Mouse (Mus musculus): Measurements from ENCODE around the gene Pepd.
"Not testable (repeated sequence)": the region's sequence is repeated elsewhere in the genome, so short reads cannot be mapped to it uniquely, and the experiment has no call there.

Gene Pepd

DNA sequence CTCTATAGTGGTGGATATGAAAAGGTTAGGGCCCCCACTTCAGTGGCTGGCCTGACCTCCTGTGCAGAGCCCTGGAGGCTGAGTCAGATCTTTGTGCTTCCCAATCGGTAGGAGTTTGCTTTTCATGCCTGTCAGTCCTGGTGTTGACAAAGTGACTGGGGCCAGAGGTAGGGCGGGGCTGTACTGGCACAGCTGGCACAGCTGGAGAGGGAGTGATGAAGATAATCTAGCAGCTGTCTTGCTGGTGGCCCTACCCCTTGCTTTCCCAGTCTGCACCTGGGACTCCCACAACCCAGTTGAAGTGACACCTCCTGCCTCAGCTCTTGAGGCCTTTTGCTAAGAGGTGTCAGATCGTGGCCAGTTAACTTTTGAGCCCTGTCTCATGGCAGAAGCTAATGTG lies 21.0 kb downstream of the Pepd start:
- DNase-seq = no peak

- no peak for DNase-seq
Measured at GRCm38 (mm10) chr7:34936347-34936746, 24.2 kb downstream of the Pepd start.

DNA sequence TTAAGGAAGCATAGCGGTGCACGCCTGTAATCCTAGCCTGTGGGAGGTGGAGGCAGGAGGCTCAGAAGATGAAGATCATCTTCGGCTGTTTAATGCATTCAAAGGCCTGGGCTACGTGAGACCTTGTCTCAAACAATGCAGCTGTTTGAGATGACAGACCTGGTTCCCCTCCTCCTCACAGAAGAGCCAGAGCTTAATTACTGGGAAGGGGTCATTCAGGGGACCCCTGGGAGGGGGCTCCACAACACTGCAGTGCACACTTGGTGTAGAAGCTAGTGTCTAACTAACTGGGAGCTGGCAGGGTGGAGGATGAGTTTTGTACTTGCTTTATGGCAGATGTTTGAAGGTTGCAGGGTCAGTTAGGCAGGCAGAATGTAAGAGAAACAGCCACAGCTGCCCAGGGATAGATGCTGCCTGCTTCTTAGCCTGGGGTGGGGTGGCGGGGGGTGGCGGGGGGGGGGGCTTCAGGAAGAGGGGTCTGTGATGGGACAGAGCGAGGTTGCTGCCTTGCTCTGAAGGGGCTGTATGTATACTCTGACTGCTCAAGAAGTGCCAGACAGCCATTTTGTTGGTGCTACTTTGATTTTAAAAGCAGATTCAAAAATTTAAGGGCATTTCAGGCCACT lies 26.6 kb downstream of the Pepd start:
- no peak for DNase-seq

DNA sequence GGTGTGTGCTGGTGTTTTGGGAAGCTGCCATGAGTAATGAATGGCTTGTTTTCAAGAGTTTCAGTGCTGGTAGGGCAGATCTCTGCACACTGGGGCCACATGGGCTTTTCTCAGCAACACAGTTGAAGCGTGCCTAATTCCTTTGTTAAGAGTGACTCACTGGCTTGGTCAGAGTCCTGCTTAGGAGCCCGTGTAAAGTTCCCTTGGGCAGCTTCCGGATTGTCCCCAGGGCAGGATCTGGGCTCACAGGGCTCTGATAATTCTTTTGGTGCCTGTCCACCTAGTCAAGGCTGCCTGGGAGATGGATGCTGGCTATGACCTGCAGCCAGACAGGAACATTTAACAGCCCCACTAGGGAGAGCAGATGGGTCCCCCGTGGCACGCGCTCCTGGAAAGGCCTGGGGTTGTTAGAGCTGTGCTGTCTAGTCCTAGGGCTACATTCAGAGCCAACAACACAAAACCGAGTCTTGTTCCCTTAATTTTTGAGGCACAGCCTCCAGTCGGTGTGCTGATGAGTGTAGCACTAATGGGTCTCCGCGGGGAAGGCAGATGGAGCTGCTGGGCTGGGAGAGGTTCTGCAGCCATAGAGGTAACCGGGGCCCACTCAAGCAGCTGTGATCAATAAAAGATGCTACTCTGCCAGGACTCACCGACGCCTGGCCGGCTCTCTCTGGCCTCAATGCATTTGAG lies 27.2 kb downstream of the Pepd start:
- peak; percentile 74 for DNase-seq

DNA sequence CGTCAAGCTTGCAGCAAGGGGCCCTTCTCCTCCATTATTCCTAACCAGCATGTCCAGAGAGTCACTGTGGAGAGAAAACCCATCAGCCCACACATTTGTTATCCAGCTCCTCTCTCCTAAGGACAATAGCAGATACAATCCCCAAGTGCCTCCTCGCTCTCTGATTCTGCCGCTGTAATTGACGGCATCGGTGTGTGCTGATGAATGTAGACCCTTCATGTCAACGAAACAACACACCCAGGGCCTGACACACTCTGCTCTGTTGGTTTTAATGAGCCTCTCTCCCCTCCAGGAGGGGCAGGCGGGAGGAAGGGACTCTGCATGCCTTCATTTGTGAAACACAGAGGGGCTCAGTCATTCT lies 27.8 kb downstream of the Pepd start:
- DNase-seq = no peak

GRCm38 (mm10) chr7:34943581-34944123 lies 31.5 kb downstream of the Pepd start:
- DNase-seq = no peak

- no peak for DNase-seq
Measured at GRCm38 (mm10) chr7:34946269-34946925, 34.2 kb downstream of the Pepd start.

GRCm38 (mm10) chr7:34954548-34954947 lies 42.4 kb downstream of the Pepd start:
- no peak for DNase-seq

DNA sequence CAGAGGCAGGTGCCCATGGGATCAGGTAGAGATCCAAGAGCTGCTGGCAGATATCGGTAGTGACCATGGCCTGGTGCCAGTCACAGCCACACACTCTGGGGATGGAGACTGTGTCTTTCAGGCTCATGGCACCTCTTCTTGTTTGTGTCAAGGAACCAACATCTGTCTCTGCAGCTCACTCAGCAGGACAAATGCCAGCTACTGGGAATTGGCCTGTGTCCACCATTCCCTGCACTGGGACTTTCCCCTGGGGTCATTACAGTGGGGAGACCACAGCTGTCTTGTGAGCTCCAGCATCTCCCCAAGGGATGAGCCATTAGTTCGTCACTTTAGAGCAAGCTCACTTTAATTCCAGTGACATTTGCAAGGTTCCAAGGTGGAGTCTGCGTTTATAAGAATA lies 43.1 kb downstream of the Pepd start:
- DNase-seq = no peak

DNA sequence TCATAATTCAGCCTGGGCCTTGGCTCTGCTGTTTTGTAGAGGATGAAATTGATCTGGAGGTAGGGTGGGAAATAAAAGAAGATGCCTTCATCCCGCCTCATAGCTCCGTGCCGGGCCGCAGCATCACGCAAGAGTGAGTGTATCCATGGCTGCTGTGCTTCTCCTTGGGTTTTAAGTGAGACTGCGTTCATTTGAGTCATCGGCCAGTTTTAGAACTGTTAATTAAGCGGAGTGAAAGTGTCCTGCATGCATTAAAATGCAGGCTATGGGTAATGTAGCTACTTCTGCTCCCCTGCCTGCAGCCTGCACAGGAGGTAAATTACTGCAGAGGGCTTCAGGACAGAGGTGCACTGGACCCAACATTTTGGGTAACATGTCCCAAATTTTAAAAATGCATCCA lies 45.0 kb downstream of the Pepd start:
- DNase-seq = no peak

- DNase-seq = no peak
Measured at GRCm38 (mm10) chr7:34963889-34964645, 51.9 kb downstream of the Pepd start.

GRCm38 (mm10) chr7:34967362-34967761 lies 55.2 kb downstream of the Pepd start:
- no peak for DNase-seq

- no peak for DNase-seq
Measured at GRCm38 (mm10) chr7:34968749-34969433, 56.7 kb downstream of the Pepd start.

DNA sequence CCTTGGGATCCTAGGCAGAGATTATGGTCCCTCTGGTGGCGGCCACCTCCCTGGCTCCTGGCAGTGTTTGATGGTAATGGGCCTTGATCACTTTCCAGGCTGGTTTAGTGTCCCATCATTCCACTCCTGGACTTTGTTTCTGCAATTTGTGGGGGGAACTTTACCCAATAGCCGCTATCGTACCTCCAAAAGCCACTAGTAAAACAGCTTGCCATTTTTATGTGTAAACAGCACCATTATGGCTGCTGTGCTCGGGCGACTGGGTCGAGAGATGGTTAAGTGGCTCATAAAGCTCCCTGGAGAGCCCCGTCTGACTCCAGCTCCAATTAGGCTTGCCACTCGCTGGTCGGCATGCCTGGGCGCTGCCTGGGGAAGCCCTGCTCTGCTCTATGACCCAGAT lies 59.6 kb downstream of the Pepd start:
- no peak for DNase-seq

GRCm38 (mm10) chr7:34972990-34973440 lies 60.8 kb downstream of the Pepd start:
- DNase-seq = no peak

- no peak for DNase-seq
Measured at GRCm38 (mm10) chr7:34973877-34974276, 61.7 kb downstream of the Pepd start.

- DNase-seq = no peak
Measured at GRCm38 (mm10) chr7:34975913-34976312, 63.7 kb downstream of the Pepd start.

DNA sequence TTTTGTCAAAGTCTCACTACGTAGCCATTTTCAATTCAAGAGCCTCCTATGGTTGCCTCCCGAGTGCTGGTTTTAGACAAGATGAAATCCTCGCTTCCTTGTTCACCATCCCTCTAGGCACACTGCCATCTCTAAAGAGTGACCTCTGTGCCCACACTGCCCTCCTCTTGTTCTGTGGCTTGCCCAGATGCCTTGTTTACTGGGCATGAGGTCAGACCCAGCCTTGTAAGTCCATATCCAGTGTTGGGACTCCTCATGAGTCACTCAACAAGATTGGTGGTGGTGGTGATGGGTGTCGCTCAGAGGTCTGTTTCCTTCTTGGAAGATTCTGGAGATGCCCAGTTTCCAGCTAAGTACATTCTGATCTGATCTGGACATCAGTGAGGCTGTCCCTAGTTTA lies 65.2 kb downstream of the Pepd start:
- DNase-seq = no peak

DNA sequence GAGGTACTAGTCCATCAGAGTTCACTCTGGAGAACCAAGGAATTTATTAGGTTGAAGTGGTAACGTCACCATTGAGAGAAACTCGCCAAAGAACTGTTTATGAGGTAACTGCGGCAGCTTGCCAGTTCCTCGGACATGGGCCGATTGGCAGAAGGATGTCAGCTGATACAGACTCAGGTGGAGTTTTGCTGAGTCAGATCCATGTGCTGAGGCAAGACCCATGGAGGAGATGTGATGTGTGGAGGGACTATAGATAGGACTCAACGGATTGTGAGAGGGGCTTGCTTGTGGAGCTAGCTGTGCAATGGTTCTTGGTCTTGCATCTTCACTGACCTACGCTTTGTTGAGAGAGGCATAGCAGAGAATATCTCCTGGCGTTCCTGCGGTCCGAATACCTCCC lies 69.6 kb downstream of the Pepd start:
- DNase-seq = no peak

- DNase-seq = not testable (repeated sequence)
Measured at GRCm38 (mm10) chr7:34982372-34982771, 70.2 kb downstream of the Pepd start.

DNA sequence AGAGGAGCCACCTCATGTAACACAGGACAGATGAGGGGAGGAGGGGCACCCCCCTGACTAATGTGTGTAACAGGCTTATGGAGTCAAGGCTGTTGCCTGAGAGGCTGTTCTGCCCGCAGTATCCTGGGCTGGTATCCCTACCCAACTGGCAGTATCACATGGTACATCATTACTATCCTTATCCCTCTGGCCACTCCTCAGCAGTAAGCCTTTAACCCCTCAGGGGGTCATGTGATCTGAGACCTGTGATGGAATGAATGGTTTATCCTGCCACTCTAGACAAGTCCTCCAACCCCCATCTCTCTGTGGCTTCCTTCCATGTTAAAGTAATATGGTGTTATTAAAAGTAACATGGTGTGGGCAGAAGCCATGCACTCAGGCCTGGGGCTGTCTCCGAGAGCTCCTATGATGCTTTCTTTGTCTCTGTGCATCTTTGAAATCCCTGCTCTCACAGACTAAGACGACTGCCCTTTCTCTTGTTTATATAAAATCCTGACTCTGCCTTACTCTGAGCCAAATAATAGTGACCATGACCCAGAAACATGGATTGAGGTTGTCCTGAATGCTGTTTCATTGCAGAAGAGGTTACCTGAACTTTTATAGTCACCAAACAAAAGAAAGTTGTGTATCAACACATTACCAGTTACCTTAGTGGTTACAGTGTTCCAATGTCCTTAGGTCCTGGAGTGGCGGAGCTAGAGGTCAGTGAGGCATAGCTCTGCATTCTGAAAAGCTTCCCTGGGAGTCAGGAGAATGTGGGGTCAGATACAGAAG lies 71.7 kb downstream of the Pepd start:
- DNase-seq = peak; percentile 12

Measured in kidney, adult 11 months (tissue).